Mouse (Mus musculus) thymus, adult 2 months (tissue): ENCODE measurements around the gene Sgsm3. TPM values are rescaled to one million over a fixed set of nuclear protein-coding genes. Genes with fewer than 3 reads are reported as not detected.

Experiments used
- DNase-seq: peaks from one replicate; pipeline ENCODE4 v3.0.0; 2021
- H3K27ac ChIP-seq: fragments of 200-500 bp; 2 replicates; pipeline ENCODE4 v1.5.1; 2012; ENCODE audit warnings: low read length, control low read depth; ENCODE audit not compliant: control insufficient read depth, insufficient read depth
- H3K27me3 ChIP-seq: fragments of 200-500 bp; 2 replicates; pipeline ENCODE4 v1.6.1; 2012; ENCODE audit warnings: mild to moderate bottlenecking, low read length, moderate library complexity, mixed read lengths; ENCODE audit not compliant: control insufficient read depth, insufficient read depth
- H3K36me3 ChIP-seq: fragments of 200-500 bp; 2 replicates; pipeline ENCODE4 v1.6.1; 2012; ENCODE audit warnings: mild to moderate bottlenecking, low read length, moderate library complexity; ENCODE audit not compliant: control insufficient read depth, insufficient read depth
- H3K4me1 ChIP-seq: fragments of 200-500 bp; replicated peaks from 2 replicates; pipeline ENCODE4 v1.6.1; 2012; ENCODE audit warnings: low read length; ENCODE audit not compliant: control insufficient read depth, insufficient read depth
- H3K4me3 ChIP-seq: fragments of 200-500 bp; 2 replicates; pipeline ENCODE4 v1.5.1; 2012; ENCODE audit warnings: mild to moderate bottlenecking, low read length, control low read depth, moderate library complexity; ENCODE audit not compliant: control insufficient read depth, insufficient read depth
- CTCF ChIP-seq: fragments of 200-500 bp; IDR thresholded peaks from 2 replicates; pipeline ENCODE4 v1.5.1; 2012; ENCODE audit warnings: mild to moderate bottlenecking, control low read depth, low read length, moderate library complexity, borderline replicate concordance; ENCODE audit not compliant: control insufficient read depth, poor library complexity, insufficient read depth; ENCODE audit errors: extremely low read depth
- POLR2A ChIP-seq: fragments of 200-500 bp; IDR thresholded peaks from 2 replicates; pipeline ENCODE4 v1.6.1; 2012; ENCODE audit warnings: mild to moderate bottlenecking, low read length, control low read depth, moderate library complexity; ENCODE audit not compliant: control insufficient read depth, poor library complexity, insufficient read depth; ENCODE audit errors: extremely low read depth
- WGBS: fragments of 180-500 bp; shearing (Covaris S2); methylation state at CpG from one replicate; pipeline ENCODE4 v1.1.7; 2018; 5-methylcytosine and 5-hydroxymethylcytosine counted together
- polyA plus RNA-seq: library from polyadenylated mRNA; depleted of rRNA; stranded (reverse); fragments of >200 nt; gene quantifications from 2 replicates; pipeline ENCODE4 v1.2.3, GENCODE M21; 2012

Sgsm3 gene
- polyA plus RNA-seq, 1 experiment = 18.5 TPM

GRCm38 (mm10) chr15:80949431-80949830, 28.1 kb upstream of the Sgsm3 start:
- 31% methylated on average over 4 of the region's 4 CpGs for WGBS
- TF ChIP-seq CTCF (no peak), POLR2A (no peak)
- DNase-seq = no peak
- H3K36me3 ChIP-seq = peaks cover 25% of the 10 kb centered on the region
- no peak overlapping the region for H3K4me3 ChIP-seq
- peaks cover 9% of the 10 kb centered on the region for H3K4me1 ChIP-seq
- no peaks in the 10 kb centered on the region for H3K27me3 ChIP-seq
- no peak overlapping the region for H3K27ac ChIP-seq

- DNase-seq = no peak
- 90% methylated on average over 7 of the region's 7 CpGs for WGBS
- Histone ChIP-seq H3K4me3 (no peak overlapping the region), H3K4me1 (peaks cover 9% of the 10 kb centered on the region), H3K27me3 (no peaks in the 10 kb centered on the region), H3K27ac (no peak overlapping the region), H3K36me3 (peaks cover 31% of the 10 kb centered on the region)
- TF ChIP-seq POLR2A (no peak), CTCF (no peak)
Observed at GRCm38 (mm10) chr15:80950055-80950454, 27.5 kb upstream of the Sgsm3 start.

DNA sequence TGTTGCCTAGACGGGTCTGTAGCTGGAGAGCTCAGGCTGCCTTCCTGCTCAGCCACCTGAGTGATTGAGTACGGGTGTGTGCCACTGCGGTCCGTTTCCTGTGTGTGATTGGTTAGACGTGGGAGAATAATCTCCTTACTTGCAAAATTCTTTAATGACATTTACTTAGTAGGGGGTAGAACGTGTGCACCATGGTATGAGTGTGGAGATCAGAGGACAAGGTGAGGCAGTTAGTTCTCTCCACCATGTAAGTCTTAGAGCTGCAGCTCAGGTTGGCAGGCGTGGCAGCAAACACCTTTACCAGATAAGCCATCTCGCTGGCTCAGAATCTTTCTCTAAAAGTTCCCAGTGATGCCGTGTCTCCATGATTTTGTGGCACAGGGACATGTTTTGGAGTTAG, 23.6 kb upstream of the Sgsm3 start:
- WGBS = 96% methylated on average over 9 of the region's 9 CpGs
- Histone ChIP-seq H3K27me3 (no peaks in the 10 kb centered on the region), H3K36me3 (peaks cover 64% of the 10 kb centered on the region), H3K4me1 (peaks cover 9% of the 10 kb centered on the region), H3K4me3 (no peak overlapping the region), H3K27ac (no peak overlapping the region)
- no peak for TF ChIP-seq POLR2A
- no peak for TF ChIP-seq CTCF
- no peak for DNase-seq

- 95% methylated on average over 3 of the region's 3 CpGs for WGBS
- Histone ChIP-seq H3K27ac (no peak overlapping the region), H3K4me1 (peaks cover 4% of the 10 kb centered on the region), H3K4me3 (no peak overlapping the region), H3K27me3 (no peaks in the 10 kb centered on the region), H3K36me3 (peaks cover 67% of the 10 kb centered on the region)
- TF ChIP-seq CTCF (no peak), POLR2A (no peak)
- no peak for DNase-seq
Observed at GRCm38 (mm10) chr15:80954861-80955260, 22.7 kb upstream of the Sgsm3 start.

GRCm38 (mm10) chr15:80955836-80956438, 21.6 kb upstream of the Sgsm3 start:
- TF ChIP-seq CTCF (no peak), POLR2A (no peak)
- Histone ChIP-seq H3K27ac (no peak overlapping the region), H3K27me3 (no peaks in the 10 kb centered on the region), H3K4me1 (no peaks in the 10 kb centered on the region), H3K36me3 (peaks cover 77% of the 10 kb centered on the region), H3K4me3 (no peak overlapping the region)
- DNase-seq = no peak
- 96% methylated on average over 12 of the region's 12 CpGs for WGBS

DNA sequence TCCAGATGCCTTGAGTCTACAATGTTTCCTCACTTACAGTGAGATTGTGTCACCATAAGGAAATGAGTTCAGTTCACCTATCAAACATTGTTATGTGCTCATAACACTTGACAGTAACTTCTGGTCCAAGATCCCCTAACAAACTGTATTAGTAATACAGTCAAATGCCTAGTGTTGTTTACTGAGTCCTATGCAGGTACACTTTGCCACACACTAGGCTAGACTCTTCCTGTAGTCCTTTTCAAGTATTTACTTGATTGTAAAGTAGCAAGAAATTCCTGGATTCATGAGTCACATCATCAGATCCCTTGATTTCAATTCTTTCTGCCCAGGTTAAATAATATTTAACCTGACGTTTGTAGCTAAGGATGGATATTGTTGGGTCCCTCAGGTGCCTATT, 8.2 kb upstream of the Sgsm3 start:
- 94% methylated on average over 1 of the region's 1 CpGs for WGBS
- H3K4me1 ChIP-seq = no peaks in the 10 kb centered on the region
- H3K27me3 ChIP-seq = no peaks in the 10 kb centered on the region
- H3K27ac ChIP-seq = no peak overlapping the region
- no peak overlapping the region for H3K4me3 ChIP-seq
- no peak for TF ChIP-seq POLR2A
- no peak for TF ChIP-seq CTCF
- H3K36me3 ChIP-seq = peaks cover 51% of the 10 kb centered on the region
- no peak for DNase-seq

- peaks cover 2% of the 10 kb centered on the region; the same call in 1 of the 2 replicates for H3K4me1 ChIP-seq
- 70% methylated on average over 5 of the region's 5 CpGs for WGBS
- H3K4me3 ChIP-seq = no peak overlapping the region
- DNase-seq = no peak
- no peak overlapping the region for H3K27ac ChIP-seq
- TF ChIP-seq CTCF (no peak), POLR2A (no peak)
- no peaks in the 10 kb centered on the region for H3K27me3 ChIP-seq
- peaks cover 8% of the 10 kb centered on the region for H3K36me3 ChIP-seq
Observed at GRCm38 (mm10) chr15:80974311-80974710, 3.3 kb upstream of the Sgsm3 start.
